Mouse (Mus musculus) spleen, postnatal 36 days (tissue): ENCODE results near the gene Gtsf1l.

ENCODE experiments used
- DNase-seq, 2 experiments: peaks; one replicate each; pipeline ENCODE4 v3.0.0; 2022; ENCODE audit warnings: low spot score in 2 of 2, mixed read lengths in 1 of 2

The Gtsf1l gene

GRCm38 (mm10) chr2:163051691-163052090 lies 36.0 kb downstream of the Gtsf1l start:
- DNase-seq: no peak

- DNase-seq: no peak
Measured at GRCm38 (mm10) chr2:163049116-163049515, 38.5 kb downstream of the Gtsf1l start.

- peak; percentile 52 to 59 for DNase-seq
Measured at GRCm38 (mm10) chr2:163048125-163048524, 39.5 kb downstream of the Gtsf1l start.

- DNase-seq: no peak
Measured at GRCm38 (mm10) chr2:163039940-163040339, 47.7 kb downstream of the Gtsf1l start.
